Mouse (Mus musculus) ES-E14 (cell line): ENCODE measurements around the gene Chst14. TPM values are rescaled to one million over a fixed set of nuclear protein-coding genes. Genes with fewer than 3 reads are reported as not detected.

ENCODE experiments used
- DNase-seq: peaks from one replicate; pipeline ENCODE4 v3.0.0-alpha.2; 2013; ENCODE audit warnings: low read depth, low spot score
- H3K27ac ChIP-seq: 2 replicates; pipeline ENCODE4 v1.5.1; 2012; ENCODE audit warnings: low read depth, mild to moderate bottlenecking, low read length, moderate library complexity, mixed read lengths; ENCODE audit not compliant: poor library complexity, insufficient read depth, severe bottlenecking
- H3K36me3 ChIP-seq: 2 replicates; pipeline ENCODE4 v1.6.1; 2012; ENCODE audit warnings: mild to moderate bottlenecking, low read length, moderate library complexity, mixed read lengths; ENCODE audit not compliant: control insufficient read depth, poor library complexity, insufficient read depth, severe bottlenecking
- H3K4me1 ChIP-seq, 2 experiments: fragments of 150-350 bp in 1 of 2; sonication (generic) in 1 of 2; 2 replicates each; pipeline ENCODE4 v1.6.1; 2012; ENCODE audit warnings: low read length in 2 of 2, mild to moderate bottlenecking in 1 of 2, mixed read lengths in 1 of 2; ENCODE audit not compliant: control insufficient read depth in 2 of 2, insufficient read depth in 2 of 2, poor library complexity in 1 of 2
- H3K4me3 ChIP-seq, 2 experiments: fragments of 150-350 bp in 1 of 2; sonication (generic) in 1 of 2; 2 replicates each; pipeline ENCODE4 v1.5.1; 2012; ENCODE audit warnings: low read length in 2 of 2, low read depth in 1 of 2, mild to moderate bottlenecking in 1 of 2, mixed read lengths in 1 of 2; ENCODE audit not compliant: insufficient read depth in 1 of 2, poor library complexity in 1 of 2, severe bottlenecking in 1 of 2
- H3K9ac ChIP-seq: 2 replicates; pipeline ENCODE4 v1.6.1; 2012; ENCODE audit warnings: low read depth, mild to moderate bottlenecking, low read length, mixed read lengths; ENCODE audit not compliant: poor library complexity, insufficient read depth, severe bottlenecking
- H3K9me3 ChIP-seq: fragments of 150-350 bp; sonication (generic); 2 replicates; pipeline ENCODE4 v1.6.1; 2012; ENCODE audit warnings: low read depth, mild to moderate bottlenecking, low read length; ENCODE audit not compliant: control insufficient read depth, insufficient read depth
- CHD2 ChIP-seq: IDR thresholded peaks from 2 replicates; pipeline ENCODE4 v1.6.1; 2014; ENCODE audit warnings: mild to moderate bottlenecking, low read depth, low read length, inconsistent platforms
- HCFC1 ChIP-seq: IDR thresholded peaks from 2 replicates; pipeline ENCODE4 v1.6.1; 2012; ENCODE audit warnings: low read length, inconsistent platforms, borderline replicate concordance; ENCODE audit not compliant: insufficient read depth
- MAFK ChIP-seq: IDR thresholded peaks from 2 replicates; pipeline ENCODE4 v1.6.1; 2014; ENCODE audit warnings: mild to moderate bottlenecking, low read depth, low read length, inconsistent platforms; ENCODE audit not compliant: insufficient read depth
- ZC3H11A ChIP-seq: IDR thresholded peaks from 2 replicates; pipeline ENCODE4 v1.6.1; 2012; ENCODE audit warnings: low read depth, mild to moderate bottlenecking, inconsistent platforms, low read length, borderline replicate concordance
- ZNF384 ChIP-seq: IDR thresholded peaks from 2 replicates; pipeline ENCODE4 v1.6.1; 2012; ENCODE audit warnings: low read depth, low read length, inconsistent platforms
- in situ Hi-C, 2 experiments: fragments of 600-800 bp; cut with MboI; formaldehyde crosslinking; loops; one replicate each; pipeline ENCODE4 v1.15.1; 2025; ENCODE audit warnings: low sequenced_read_pairs in 2 of 2, inconsistent platforms in 1 of 2; ENCODE audit not compliant: unreplicated experiment in 2 of 2
- total RNA-seq: library from RNA; depleted of rRNA; stranded (reverse); fragments of 300-350 nt; gene quantifications from 2 replicates; pipeline ENCODE4 v1.2.3, GENCODE M21; 2012

Gene Chst14
- total RNA-seq, 1 experiment, result 8.3 TPM

DNA sequence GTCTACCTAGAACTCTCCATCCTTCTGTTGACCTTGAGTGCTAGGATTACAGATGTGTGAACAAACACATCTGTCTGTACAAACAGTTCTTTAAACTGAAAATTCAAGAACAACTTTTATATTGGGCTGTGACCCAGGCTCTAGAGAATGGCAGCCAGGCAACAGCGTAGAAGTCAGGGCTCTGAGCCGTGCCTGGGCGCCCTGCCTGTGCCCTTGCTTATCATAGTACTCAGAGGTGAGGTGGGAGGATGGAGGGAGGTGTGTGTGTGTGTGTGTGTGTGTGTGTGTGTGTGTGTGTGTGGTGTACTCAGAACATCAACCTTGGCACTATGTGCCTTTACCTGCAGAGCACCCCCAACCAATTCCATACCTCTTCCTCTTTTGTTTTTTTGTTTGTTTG, 18.5 kb upstream of the Chst14 start:
- H3K9ac ChIP-seq, result no peak overlapping the region
- no peak overlapping the region for H3K4me3 ChIP-seq
- H3K9me3 ChIP-seq, result no peaks in the 10 kb centered on the region
- peaks cover 0 to 13% of the 10 kb centered on the region in 2 experiments; a peak in 1 of 4 replicates for H3K4me1 ChIP-seq
- in situ Hi-C loops, result no loop called here
- no peak overlapping the region for H3K27ac ChIP-seq
- no peak for TF ChIP-seq ZNF384
- no peak for DNase-seq
- H3K36me3 ChIP-seq, result no peaks in the 10 kb centered on the region

- no peak for DNase-seq
- H3K9me3 ChIP-seq, result no peaks in the 10 kb centered on the region
- H3K36me3 ChIP-seq, result no peaks in the 10 kb centered on the region
- TF ChIP-seq MAFK (no peak), HCFC1 (no peak), ZNF384 (no peak)
- H3K9ac ChIP-seq, result no peak overlapping the region
- in situ Hi-C loops, result no loop called here
- no peak overlapping the region for H3K27ac ChIP-seq
- H3K4me1 ChIP-seq, result peaks cover 0 to 9% of the 10 kb centered on the region in 2 experiments; a peak in 1 of 4 replicates
- H3K4me3 ChIP-seq, result no peak overlapping the region
Measured at GRCm38 (mm10) chr2:118909151-118909550, 17.1 kb upstream of the Chst14 start.

DNA sequence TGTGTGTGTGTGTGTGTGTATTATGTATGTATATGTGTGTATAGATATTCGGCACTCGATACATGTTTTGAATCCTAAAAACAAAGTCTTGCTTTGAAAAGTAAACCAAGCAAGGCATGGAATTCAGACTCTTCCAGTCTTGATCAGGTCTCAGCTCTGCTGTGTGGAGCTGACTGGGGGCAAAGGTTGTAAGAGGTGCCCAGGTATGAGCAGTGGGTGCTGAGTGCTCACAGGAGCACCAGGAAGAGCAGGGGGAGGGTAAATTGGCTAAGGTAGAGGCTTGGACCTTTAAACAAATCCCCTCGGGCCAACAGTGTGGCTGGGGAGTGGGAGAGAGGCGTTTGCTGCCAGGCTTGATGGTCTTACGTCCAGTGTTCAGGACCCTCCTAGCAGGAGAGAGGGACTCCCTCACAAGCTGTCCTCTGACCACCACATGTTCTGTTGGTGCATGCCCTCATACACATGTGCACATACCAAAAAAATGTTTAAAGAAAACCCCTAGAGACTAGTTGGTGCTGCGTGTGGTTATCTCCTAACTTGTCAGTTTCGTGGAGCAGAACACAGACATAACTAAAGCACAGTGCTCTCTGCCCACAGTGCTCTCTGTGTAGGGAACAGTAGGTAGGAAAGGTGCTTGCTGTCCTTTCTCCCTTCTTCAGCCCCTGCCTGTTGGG, 15.6 kb upstream of the Chst14 start:
- no peak for DNase-seq
- Histone ChIP-seq H3K4me3 (no peak overlapping the region), H3K4me1 (peaks cover 0 to 9% of the 10 kb centered on the region in 2 experiments; a peak in 1 of 4 replicates), H3K36me3 (no peaks in the 10 kb centered on the region), H3K9me3 (no peaks in the 10 kb centered on the region), H3K9ac (no peak overlapping the region), H3K27ac (no peak overlapping the region)
- in situ Hi-C loops, result no loop called here
- TF ChIP-seq ZNF384 (no peak), HCFC1 (no peak), MAFK (no peak), CHD2 (no peak)

GRCm38 (mm10) chr2:118912706-118913105, 13.6 kb upstream of the Chst14 start:
- Histone ChIP-seq H3K27ac (no peak overlapping the region), H3K9ac (no peak overlapping the region), H3K9me3 (no peaks in the 10 kb centered on the region), H3K36me3 (peaks cover 6% of the 10 kb centered on the region; the same call in 1 of the 2 replicates), H3K4me3 (no peak overlapping the region), H3K4me1 (peaks cover 0 to 9% of the 10 kb centered on the region in 2 experiments; a peak in 1 of 4 replicates)
- no peak for DNase-seq
- in situ Hi-C loops, result no loop called here
- TF ChIP-seq HCFC1, result no peak
- no peak for TF ChIP-seq ZNF384
- TF ChIP-seq MAFK, result no peak
- TF ChIP-seq ZC3H11A, result no peak
- TF ChIP-seq CHD2, result no peak
